Mouse (Mus musculus) retina, adult 2 months (tissue): Measurements from ENCODE around the gene Pdlim4.
"Not testable (repeated sequence)": the region's sequence is repeated elsewhere in the genome, so short reads cannot be mapped to it uniquely, and the experiment has no call there.

ENCODE experiments used
- DNase-seq: peaks from one replicate; pipeline ENCODE4 v3.0.0-alpha.2; 2012; ENCODE audit warnings: low read depth, low spot score

The Pdlim4 gene

DNA sequence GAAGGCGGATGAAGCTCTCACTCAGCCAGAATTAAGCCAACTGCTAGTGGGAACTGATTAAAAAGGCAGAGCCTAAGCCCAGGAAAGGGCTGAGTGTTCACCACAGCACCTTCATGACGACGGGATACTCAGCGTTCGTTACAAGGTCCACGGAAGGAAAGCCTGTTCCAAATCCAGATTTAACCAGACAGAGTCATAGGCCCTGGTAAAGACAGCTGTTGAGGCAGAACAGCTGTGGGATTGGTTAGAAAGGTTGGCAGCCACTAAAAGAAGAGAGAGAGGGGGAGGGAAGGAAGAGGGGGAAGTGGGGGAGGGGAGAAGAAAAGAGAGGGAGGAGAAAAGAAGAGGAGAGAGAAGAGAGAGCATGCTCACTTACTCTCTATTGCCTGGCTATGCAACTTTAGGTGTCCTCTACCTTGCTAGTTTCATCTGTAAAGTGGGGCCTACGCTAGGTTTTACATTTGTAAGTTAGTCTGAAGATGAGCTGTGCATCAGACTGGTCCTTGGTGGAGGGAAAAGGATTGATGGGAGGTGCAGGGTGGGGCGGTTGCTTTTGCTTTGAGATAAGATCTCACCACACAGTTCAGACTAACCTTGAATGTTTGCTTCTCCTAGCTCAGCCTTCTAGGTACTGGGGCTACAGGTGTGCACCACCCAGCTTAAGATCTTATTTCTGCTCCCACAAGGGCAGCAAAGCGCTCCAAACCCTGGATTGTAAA lies 5.9 kb downstream of the Pdlim4 start:
- DNase-seq: no peak

DNA sequence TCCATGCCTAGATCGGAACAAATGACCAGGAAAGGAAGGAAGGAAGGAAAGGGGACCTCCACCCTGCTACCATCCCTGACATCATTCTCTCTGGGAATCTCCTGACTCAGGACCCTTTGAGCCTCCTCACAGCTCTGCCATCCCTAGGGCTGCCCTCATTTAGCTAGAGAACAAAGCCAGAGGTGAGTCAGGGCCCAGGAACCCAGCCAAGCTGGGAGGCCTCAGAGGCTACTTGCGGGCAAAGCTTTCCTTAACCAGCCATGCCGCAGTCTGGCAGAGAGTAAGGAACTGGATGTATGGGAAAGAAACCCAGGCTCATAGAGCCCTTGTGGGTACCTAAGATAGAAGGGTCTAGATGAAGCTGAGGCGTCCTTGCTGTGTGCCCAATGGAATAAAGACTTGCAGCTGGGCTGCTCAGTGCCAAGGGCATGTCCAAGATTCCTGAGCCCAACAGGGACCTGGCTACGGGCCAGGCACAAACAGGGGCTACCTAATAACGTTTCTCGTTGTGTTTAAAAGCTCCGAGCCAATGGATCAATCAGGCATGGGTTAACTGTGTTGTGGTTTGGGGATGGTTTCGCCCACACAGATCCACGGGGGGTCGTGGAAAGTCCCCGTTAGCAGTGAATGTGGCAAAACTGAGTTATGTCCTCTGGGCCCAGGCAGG lies 6.6 kb downstream of the Pdlim4 start:
- no peak for DNase-seq

DNA sequence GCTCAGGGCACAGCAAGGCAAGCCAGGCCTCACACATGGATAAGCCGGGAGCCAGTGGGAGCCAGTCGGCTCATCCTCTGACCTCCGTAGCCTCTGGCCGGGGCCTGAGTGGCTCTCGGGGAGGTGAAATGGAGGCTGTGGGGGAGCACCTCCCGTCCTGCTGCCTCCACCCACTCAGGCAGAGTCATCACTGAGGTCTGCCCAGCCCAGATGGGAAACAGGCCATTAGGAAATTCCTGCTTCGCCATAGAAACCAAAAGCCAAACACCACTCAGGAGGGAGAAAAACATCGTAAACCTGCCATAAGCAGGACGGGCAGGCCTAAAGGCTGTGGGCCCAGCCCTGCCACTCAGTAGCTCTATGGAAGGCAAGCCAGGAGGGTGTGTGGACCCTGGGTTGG lies 8.5 kb downstream of the Pdlim4 start:
- no peak for DNase-seq

DNA sequence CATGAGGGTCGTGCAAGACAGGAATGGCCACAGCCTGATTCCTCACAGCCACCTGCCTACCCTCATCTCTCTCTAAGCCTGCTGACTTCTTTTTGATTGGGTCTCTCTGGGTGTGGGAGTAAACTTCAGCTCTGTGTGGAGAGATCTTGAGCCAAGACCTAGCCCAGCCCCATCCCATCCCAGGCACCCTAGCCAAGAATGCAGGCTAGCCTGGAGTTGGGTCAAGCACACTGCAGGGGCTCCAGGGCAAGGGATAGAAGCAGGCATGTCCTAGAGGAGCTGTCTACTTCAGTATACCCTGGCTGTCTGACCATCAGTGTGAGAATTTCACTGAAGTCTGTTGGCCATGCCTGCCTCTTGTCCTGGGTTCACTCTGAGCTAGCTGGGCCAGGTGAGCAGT lies 9.3 kb downstream of the Pdlim4 start:
- no peak for DNase-seq

DNA sequence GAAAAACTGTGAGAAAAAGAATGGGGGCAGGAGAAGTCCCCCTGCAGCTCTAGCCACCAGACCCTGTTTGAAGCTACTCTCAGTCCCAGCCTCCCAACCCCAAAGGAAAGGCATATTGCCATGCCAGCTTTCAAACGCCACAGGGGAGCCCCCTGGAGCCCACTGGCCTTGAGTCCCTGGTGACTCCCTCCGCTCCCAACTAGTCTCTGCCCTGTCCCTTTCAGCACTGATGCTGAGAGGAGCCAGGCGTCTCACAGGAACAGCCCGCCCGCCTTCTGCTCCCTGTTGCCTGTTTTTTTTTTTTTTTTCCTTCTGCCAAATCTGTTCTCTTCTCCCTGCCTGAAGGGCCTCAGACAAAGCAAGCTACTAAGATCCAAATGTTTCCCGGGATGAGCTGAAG lies 10.2 kb downstream of the Pdlim4 start:
- no peak for DNase-seq

DNA sequence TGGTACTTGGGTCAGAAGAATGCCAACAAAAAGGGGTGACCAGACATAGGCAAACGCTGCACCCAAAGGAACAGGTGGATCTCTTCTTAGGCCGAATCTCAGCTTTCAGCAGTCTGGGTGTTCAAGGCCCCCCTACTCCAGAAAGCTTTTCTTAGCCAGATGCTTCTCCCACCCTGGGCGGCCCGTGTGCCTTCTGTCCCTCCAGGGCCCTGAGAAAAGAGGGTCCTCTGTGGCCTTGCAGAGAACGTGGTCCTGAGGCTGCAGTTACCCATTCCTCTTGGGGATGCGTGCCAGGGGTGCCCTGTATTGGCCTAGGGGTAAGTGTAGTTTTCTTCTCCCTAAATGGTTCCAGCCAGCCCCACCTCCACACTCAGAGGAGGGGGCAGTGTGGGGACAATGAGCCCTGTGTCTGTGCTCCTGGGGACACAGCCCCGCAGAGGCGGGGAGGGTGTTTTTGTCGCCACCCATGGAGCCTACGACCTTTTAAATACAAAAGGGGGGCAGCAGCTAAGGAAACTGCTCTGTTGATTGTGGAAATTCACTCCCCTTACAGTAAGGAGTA lies 10.7 kb downstream of the Pdlim4 start:
- DNase-seq: no peak

DNA sequence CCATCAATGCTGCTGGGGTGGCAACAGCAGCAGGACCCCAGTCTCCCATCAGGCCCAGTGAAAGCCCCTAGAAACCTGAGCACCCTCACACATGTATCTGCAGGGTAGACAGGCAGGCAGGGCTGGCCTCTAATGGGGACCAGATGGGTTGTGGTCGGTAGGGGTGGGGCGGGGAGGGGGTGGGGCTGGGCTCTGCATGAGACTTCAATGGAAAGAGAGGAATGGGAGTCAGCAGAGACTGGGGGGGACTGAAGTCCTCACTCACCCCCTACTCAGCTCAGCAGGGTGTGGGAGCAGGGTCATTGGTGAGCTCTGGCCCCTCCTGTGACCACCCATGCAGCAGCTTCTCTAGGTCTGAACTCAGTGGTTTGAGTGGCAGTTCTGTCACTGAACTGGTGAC lies 11.4 kb downstream of the Pdlim4 start:
- DNase-seq: no peak

DNA sequence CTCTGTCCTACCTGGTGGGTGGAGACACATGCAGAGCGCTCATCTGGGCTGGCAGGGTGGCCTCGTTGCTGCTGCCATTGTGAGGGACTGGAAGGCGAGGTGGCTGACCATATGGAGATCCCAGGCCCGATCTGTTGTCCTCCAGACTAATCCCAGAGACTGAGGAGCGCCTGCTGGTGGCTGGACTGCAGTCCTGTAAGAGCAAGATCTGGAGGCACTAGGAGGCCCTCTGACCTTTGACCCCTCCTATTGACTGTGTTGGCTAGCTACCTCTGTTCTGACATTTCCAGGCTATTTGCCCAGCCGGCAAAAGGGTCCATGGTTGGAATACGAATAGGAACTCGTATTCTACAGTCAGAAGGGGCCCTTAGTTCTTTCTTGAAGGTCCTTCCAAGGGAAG lies 12.7 kb downstream of the Pdlim4 start:
- DNase-seq: no peak

DNA sequence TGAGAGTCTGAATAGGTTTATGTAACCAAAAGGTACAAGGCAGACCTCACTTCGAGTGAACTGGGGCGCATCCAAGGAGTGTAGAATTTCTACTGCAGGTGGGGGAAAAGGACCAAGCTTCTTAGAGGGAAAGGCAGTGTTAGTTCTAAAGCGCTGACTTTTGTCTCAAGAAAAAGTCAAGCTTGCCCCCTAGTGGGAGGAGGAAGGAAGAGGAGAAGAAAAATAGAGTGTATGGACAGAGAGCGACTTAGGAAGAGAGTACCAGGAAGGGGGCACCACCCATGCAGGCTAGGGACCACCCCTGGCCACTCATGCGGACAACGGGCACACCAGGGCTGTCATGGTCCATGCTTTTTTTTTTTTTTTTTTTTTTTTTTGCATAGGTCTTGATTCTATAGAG lies 14.6 kb downstream of the Pdlim4 start:
- DNase-seq: no peak

DNA sequence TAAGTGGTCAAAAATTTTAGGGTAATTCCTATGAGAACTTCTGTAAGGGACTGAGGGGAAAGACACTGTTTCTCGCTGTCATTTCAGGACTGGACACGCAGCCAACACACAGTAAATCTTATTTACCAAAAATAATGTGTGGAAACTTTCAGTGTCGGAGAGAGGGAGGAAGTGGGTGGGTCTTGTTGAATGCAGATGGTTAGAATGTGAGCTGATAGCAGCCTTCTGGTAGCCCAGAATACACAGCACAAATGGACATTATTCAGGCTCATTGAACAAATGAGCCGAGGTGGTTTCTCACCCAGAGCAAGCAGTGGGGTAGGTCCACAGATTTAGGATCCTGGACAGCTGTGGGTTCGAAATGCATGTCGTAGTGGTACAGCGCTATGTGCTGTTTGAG lies 15.7 kb downstream of the Pdlim4 start:
- no peak for DNase-seq

DNA sequence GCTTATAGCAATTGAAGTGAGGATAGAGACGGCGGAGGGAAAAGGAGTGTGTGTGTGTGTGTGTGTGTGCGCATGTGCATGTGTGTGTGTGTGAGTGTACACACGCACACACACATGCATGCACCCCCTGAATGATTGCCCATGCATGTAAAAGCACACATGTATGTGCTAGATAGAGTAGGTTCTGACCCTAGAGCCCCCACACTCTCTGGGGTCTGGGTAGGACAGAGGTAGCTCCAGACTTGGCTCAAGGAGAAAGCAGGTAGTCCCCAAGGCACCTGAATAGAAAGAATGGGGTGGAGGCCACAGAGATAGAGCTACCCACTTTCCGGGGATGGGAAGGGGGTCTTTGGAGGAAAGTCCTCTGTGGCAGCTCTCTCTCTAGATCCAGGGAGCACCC lies 16.7 kb downstream of the Pdlim4 start:
- no peak for DNase-seq

DNA sequence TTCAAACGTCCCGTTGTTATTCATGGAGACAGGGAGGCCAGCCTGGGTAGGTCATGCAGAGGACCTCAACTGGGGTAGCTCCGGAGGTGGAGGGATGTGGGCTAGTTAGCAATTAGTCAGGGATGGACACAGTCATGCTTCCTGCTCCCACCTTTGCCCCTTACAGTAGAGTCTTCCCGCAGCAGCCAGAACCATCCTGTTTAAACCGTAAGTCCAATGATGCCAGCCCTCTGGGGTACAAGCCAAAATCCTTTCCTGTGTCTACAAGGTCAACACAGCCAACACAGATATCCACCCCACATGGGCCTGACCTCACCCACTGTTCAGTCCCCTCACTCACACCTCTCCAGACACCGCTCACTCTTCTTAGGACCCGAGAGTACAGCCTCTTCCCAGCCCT lies 17.7 kb downstream of the Pdlim4 start:
- no peak for DNase-seq

DNA sequence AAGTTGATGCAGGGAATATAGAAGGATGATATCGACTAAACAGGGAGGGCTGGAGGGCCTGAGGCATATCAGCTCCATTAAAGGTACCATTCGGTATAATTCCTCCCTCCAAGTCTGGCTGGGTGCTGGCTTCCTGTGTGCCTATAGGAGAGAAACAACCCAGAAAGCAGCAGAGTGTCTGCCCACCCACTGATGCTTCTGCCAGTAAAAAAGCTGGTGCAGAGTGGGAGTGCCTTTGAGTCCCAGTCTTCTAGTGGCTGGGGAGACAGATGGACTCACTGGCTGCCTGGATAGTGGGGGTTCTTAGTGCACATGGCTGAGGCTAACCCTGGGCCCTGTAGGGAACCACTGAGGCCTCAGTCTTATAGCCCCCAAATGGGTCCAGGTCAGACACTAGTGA lies 18.6 kb downstream of the Pdlim4 start:
- DNase-seq: no peak

DNA sequence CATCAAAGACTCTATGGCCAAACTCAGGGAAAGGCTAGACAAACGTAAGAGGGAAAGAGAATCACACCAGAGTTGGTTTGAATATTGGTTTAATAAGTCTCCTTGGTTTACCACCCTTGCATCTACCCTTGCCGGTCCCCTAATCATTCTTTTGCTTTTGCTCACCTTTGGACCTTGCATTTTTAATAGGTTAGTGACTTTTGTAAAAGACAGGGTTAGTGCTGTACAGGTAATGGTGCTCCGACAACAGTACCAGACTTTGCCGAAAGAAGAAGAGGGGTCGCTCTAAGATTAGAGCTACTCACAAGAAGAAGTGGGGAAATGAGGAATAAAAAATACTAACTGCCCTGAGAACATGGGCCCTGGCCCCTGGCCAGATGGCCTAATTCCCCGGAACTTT lies 28.1 kb downstream of the Pdlim4 start:
- no peak for DNase-seq

DNA sequence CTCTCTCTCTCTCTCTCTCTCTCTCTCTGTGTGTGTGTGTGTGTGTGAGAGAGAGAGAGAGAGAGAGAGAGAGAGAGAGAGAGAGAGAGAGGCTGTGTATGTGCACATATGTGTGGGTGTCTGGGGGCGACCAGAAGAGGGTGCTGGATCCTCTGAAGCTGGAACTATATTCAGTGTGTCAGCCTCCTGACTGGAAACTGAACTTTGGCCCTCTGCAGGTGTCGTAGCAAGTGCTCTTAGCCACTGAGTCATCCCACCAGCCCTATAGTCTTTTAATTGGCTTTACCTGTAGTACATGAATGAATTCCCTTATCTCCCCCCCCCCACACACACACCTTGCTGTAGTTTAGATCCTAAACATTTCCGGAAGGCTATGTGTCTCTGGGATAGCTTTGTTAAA lies 35.9 kb downstream of the Pdlim4 start:
- DNase-seq: not testable (repeated sequence)

DNA sequence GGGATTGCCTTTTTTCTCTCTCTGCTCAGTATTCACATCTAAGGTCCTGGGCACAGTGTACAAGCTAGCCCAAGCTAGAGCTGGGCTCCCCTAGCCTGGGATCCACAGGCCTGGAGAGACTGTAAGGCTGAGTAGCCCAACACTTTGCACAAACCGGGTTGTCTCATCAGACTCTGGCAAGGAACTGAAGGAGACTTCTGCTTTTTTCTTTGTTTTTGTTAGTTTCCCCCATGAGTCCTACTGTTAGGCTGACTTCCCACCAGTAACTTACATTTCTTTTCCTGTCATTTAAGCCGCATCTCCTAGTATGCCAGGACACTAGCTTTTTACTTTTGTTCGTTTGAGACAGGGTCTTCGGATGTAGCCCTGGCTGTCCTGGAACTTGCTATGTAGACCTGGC lies 39.8 kb downstream of the Pdlim4 start:
- DNase-seq: no peak

DNA sequence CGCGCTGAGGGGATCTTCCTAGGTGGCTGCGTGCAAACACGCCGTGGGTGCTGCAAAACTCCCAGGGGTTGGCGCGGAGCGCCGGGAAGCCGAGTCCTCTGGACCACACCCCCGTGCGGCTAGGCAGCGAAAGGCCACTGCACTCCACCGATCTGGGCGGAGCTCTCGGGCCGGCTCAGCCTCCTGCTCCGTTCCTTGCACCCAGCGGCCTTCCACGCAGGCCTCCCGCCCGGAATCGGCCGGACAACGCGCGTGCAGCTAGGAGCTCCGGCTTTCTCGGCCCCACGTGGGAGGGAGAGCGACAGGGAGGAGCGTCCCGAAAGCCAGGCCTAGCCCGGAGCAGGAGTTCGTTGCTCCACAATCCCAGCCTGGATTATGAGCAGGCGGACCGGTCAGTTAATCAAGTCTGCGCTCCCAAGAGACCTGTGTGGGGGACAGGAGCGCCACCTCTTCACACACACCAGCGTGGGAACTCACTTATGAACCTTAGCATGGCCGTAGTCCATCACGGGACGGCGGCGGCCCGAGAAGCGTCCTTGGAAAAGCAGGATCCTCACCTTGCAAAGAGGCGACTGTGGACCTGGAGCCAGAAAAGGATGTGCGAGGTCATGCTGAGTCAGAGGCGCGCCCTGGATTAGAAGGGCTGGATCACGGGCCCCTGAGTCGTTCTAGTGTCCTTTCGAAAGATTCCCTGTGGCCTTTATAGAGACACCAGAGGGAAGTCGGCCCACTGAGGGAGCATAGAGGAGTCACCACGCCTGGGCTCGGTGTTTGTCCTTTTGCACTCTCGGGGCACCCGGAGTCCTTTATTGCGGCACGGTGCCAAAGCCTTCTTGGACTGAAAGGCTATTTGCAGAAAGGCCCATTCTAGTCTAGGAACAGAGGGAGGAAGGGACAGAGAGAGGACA lies 40.5 kb downstream of the Pdlim4 start, which contains the start of gene Slc22a4:
Slc22a4 (minus strand) TSS at position 47 of the 908 bp plus-strand sequence.
- DNase-seq: peak; percentile 6

DNA sequence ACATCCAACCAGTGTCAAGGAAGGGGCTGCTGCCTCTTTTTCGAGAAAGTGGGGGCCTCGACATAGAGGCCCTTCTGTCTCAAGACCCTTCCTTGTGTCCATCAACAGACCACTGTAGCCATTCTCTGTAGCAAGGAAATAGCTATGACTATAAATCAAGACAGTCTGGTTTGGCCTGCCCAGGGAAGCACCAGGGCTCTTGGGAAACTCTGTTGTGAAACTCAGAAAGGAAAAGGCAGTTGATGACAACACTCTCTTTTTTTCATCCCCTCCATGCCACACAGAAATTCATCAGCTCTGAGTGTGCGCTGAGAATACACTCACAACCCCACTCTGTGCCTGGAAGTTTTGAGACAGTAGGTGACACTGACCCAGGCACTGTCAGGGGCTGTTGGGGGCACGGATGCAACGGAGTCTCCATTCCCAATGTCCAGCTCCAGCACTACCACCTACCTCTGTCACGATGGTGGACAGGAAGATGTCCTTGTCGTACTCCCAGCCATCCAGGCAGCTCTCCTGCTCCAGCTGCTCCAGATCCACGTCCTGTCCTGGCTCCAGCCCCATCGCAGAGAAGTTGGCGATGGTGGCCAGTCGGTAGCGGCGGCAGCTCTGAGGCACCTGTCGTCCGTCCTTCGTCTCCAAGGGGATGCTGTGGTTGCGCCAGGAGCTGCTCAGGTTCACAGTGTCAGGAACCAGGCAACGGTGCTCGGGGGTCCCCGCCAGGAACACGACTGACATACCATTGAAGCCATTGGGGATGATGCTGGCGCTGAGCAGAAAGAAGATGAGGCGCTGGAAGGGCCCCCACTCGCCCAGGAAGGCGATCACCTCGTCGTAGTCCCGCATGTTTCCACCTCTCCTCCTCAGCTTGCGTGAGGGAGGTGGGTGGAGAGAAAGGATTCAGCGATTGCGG lies 41.4 kb downstream of the Pdlim4 start:
- DNase-seq: no peak

DNA sequence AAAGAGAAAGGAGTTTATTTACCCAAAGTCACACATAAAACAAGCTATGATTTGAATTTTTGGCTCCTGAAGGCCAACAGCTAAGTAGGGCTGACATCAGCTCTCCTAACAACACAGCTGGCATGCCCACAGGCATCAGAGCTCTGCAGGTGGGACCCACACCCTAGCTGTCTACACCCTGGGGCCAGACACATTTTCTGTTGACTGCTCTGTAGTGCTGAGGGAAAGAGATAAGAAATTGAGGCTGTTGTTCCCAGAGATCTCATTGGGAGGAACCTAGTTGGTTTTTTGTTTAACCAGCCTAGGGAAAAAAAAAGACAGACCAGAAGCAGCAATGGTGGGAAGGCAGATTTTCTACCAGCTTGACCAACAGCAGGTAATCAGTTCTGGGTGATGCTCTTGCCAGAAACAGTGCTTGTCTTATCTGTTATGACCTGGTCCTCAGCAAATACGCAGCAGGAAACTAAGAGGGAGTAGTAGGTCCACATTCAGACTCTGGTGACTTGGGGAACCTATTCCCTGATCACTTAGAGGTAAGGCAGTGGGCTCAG lies 42.2 kb downstream of the Pdlim4 start:
- DNase-seq: no peak

DNA sequence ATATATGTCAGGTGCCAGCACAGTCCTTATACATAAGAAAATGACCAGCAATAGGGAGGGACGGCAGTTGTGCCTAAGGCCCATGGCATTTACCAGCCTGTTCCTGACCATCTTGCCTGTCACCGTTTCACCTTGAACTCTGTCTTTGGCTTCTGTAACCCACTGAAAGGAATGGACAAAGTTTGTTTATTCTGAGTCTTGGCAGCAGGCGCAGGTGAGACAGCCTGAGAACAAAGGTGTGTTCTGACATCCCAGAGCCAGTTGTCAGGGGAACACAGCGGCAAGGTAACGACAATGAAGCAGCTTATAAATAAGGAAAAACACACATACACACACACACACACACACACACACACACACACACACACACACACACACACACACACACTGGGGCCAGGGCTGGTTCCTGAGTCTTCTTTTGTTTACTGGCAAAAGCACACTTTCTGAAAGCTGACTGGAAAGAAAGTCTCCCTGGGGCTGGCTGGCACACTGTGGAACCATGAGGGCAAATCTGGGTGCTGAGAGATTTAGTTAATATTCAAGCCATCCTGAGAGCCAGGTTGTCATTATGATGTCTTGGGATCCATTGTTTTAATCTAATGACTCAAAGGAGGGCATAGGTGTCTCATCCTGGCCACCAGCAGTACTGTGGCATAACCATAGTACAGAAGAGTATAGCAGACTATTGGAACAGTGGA lies 47.3 kb downstream of the Pdlim4 start:
- DNase-seq: no peak
